Mouse (Mus musculus) CH12.LX (cell line): Measurements from ENCODE around the gene Gm47996.

Source experiments
- CTCF ChIP-seq, 2 experiments: IDR thresholded peaks in 1 of 2; conservative IDR thresholded peaks in 1 of 2; 2 replicates each; pipeline ENCODE4 v1.5.1; 2011 to 2012; ENCODE audit warnings: low read depth in 2 of 2, low read length in 2 of 2, improper control_type of control experiment in 1 of 2, inconsistent platforms in 1 of 2, mild to moderate bottlenecking in 1 of 2, moderate library complexity in 1 of 2
- GABPA ChIP-seq: IDR thresholded peaks from 2 replicates; pipeline ENCODE4 v1.6.1; 2012; ENCODE audit warnings: low read depth, low read length, improper control_type of control experiment, inconsistent platforms; ENCODE audit not compliant: insufficient replicate concordance
- MAX ChIP-seq: IDR thresholded peaks from 2 replicates; pipeline ENCODE4 v1.6.1; 2011; ENCODE audit warnings: low read length, improper control_type of control experiment
- NRF1 ChIP-seq: IDR thresholded peaks from 2 replicates; pipeline ENCODE4 v1.6.1; 2014; ENCODE audit warnings: low read depth, mild to moderate bottlenecking, inconsistent platforms, low read length, improper control_type of control experiment, moderate library complexity
- POLR2A ChIP-seq: IDR thresholded peaks from 2 replicates; pipeline ENCODE4 v1.6.1; 2011; ENCODE audit warnings: low read depth, mild to moderate bottlenecking, improper control_type of control experiment, low read length
- RCOR1 ChIP-seq: conservative IDR thresholded peaks from 2 replicates; pipeline ENCODE4 v1.6.1; 2012; ENCODE audit warnings: low read depth, mild to moderate bottlenecking, inconsistent platforms, low read length, improper control_type of control experiment

GRCm38 (mm10) chr1:151223377-151223776, 13.4 kb downstream of the Gm47996 start:
- no peak for TF ChIP-seq POLR2A
- no peak for TF ChIP-seq CTCF (conservative IDR thresholded peaks at IDR 0.05 in 1 of 2, IDR thresholded peaks at IDR 0.05 in 1 of 2; ENCODE audit: low read depth in 2 of 2, low read length in 2 of 2)
- TF ChIP-seq GABPA = no peak
- no peak for TF ChIP-seq RCOR1
- no peak for TF ChIP-seq MAX
- no peak for TF ChIP-seq NRF1
